16 mouse cellular contexts compared by ENCODE assay signal in the genomic region with DNA sequence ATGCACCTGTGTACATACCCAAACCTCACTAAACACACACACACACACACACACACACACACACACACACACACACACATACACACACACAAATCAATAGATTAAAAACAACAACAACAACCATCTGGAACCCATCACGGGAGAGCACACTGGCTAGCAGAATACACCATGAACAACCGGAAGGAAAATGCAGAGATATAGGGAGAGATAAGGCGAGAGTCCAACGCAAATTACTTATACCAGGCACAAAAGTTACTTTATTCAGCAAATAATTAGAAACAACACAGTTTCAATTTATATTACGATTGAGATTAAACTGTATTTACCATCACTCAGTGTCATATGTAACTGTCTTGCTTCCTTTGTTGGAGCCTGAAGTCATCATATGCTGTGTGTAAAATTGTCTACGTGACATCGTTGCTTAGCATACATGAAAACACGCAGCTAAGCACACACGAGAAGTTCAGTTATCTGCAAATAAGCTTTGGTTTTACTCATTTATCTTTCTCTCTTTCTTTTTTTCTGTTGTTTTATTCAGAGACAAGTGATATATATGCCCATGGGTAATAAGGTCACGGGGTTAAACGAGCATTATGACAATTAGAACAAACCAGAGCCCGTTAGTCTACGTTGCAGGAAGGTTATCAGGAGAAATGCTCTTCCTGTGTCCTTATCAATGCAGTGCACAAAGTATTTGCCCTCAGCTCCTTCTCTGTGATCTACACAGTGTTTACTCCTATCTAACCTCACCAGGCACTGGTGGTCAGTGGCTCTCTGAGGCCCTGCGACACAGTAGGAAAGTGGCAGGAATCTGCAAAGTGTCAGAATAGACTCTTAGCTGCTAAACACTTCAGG.
A peak's percentile ranks its signal among the peaks of the same experiment; 100 is the strongest.
DNase-seq lines count a peak whose midpoint lies in the region; ATAC-seq and TF ChIP-seq lines count a peak whose summit lies in the region.
"Had no signal": no experiment of that assay in that cellular context is flagged by ENCODE, and none has a peak within 500 bp of the region (broad histone marks: within the 10 kb centered on the region; RNA-seq: fewer than 3 reads in every experiment).

No protein-coding gene starts in this region.

- no peak overlapping the region for H3K9ac ChIP-seq in stomach, embryonic 14.5 days (replicated peaks; ENCODE audit: low read depth, low read length)
- H3K9ac ChIP-seq in stomach, postnatal 0 days (ENCODE audit: low read length): no peak overlapping the region
- H3K9ac ChIP-seq in lung, embryonic 16.5 days (ENCODE audit: low read length): no peak overlapping the region

- no peaks in the 10 kb centered on the region for H3K4me1 ChIP-seq in stomach, embryonic 14.5 days (ENCODE audit: control insufficient read depth, insufficient read depth, low read length)
- H3K4me1 ChIP-seq in stomach, postnatal 0 days (replicated peaks; ENCODE audit: control insufficient read depth, insufficient read depth): no peaks in the 10 kb centered on the region
- 0 out of 2 replicates have a peak, but pooled peaks cover 3% of the 10 kb centered on the region for H3K4me1 ChIP-seq in lung, embryonic 16.5 days (replicated peaks; ENCODE audit: control insufficient read depth, insufficient read depth, low read length)

- H3K4me3 ChIP-seq in stomach, embryonic 14.5 days (ENCODE audit: low read depth, low read length): no peak overlapping the region
- no peak overlapping the region for H3K4me3 ChIP-seq in stomach, postnatal 0 days (ENCODE audit: low read depth, low read length)
- H3K4me3 ChIP-seq in lung, embryonic 16.5 days (ENCODE audit: low read length): no peak overlapping the region
- H3K4me3 ChIP-seq: forebrain, embryonic 10.5 days; limb, embryonic 10.5 days had no signal

- no peaks in the 10 kb centered on the region for H3K36me3 ChIP-seq in stomach, embryonic 14.5 days (ENCODE audit: control insufficient read depth, insufficient read depth, low read length)
- H3K36me3 ChIP-seq in stomach, postnatal 0 days (ENCODE audit: control insufficient read depth, insufficient read depth, low read length): no peaks in the 10 kb centered on the region
- no peaks in the 10 kb centered on the region for H3K36me3 ChIP-seq in lung, embryonic 16.5 days (ENCODE audit: control insufficient read depth, insufficient read depth, low read length)
- H3K36me3 ChIP-seq: forebrain, embryonic 10.5 days; limb, embryonic 10.5 days had no signal

- 37% methylated on average over 14 of the region's 14 CpGs for WGBS in stomach, embryonic 14.5 days
- 43% methylated on average over 14 of the region's 14 CpGs for WGBS in stomach, postnatal 0 days
- 38% methylated on average over 14 of the region's 14 CpGs for WGBS in lung, embryonic 16.5 days

- no peak for TF ChIP-seq EP300 in stomach, postnatal 0 days (optimal IDR thresholded peaks at IDR 0.05)

- no peak overlapping the region for H3K4me2 ChIP-seq in stomach, embryonic 14.5 days (replicated peaks; ENCODE audit: low read depth, low read length)
- no peak overlapping the region for H3K4me2 ChIP-seq in stomach, postnatal 0 days (replicated peaks; ENCODE audit: low read depth)
- H3K4me2 ChIP-seq in lung, embryonic 16.5 days (ENCODE audit: low read depth, low read length): no peak overlapping the region

- DNase-seq in embryo, embryonic 10 days (ENCODE audit: low spot score): peak; percentile 51
- no peak for DNase-seq in embryo, embryonic 9.5 days (ENCODE audit: extremely low spot score)
- no peak for DNase-seq in stomach, postnatal 0 days (ENCODE audit: low spot score)
- DNase-seq in retina, postnatal 1 day: no peak
- DNase-seq in right cerebral cortex, postnatal 4 days: no peak
- DNase-seq in right cerebral cortex, postnatal 36 days (ENCODE audit: low spot score in 2 of 2): no peak
- DNase-seq: adrenal gland, postnatal 36 days; cerebellum, postnatal 14 days; gastrocnemius, postnatal 25 days; layer of hippocampus, adult 9-11 months; thymus, postnatal 4 days had no signal

- TF ChIP-seq CTCF in stomach, postnatal 0 days (IDR thresholded peaks at IDR 0.05; ENCODE audit: low read depth): no peak

- no peaks in the 10 kb centered on the region for H3K9me3 ChIP-seq in stomach, embryonic 14.5 days (ENCODE audit: control insufficient read depth, low read depth, low read length)
- no peaks in the 10 kb centered on the region for H3K9me3 ChIP-seq in stomach, postnatal 0 days (ENCODE audit: control insufficient read depth, low read length)
- H3K9me3 ChIP-seq in lung, embryonic 16.5 days (ENCODE audit: control insufficient read depth, low read length): no peaks in the 10 kb centered on the region
- H3K9me3 ChIP-seq: forebrain, embryonic 10.5 days; limb, embryonic 10.5 days had no signal

- peak; percentile 63; the same call in 1 of the 2 replicates for ATAC-seq in stomach, embryonic 14.5 days (ENCODE audit: insufficient number of reproducible peaks, insufficient read depth, low FRiP score, low read depth)
- ATAC-seq in stomach, postnatal 0 days (ENCODE audit: low FRiP score, low TSS enrichment): no peak
- ATAC-seq in lung, embryonic 16.5 days (ENCODE audit: low read depth): peak; percentile 41; the same call in 1 of the 2 replicates
- ATAC-seq: midbrain, embryonic 16.5 days had no signal

- no peak overlapping the region for H3K27ac ChIP-seq in stomach, embryonic 14.5 days (ENCODE audit: low read length)
- no peak overlapping the region for H3K27ac ChIP-seq in stomach, postnatal 0 days (replicated peaks)
- no peak overlapping the region for H3K27ac ChIP-seq in lung, embryonic 16.5 days (ENCODE audit: low read length)
- H3K27ac ChIP-seq: forebrain, embryonic 10.5 days; limb, embryonic 10.5 days had no signal

- H3K27me3 ChIP-seq in stomach, embryonic 14.5 days (ENCODE audit: control insufficient read depth, insufficient read depth, low read length): no peaks in the 10 kb centered on the region
- no peaks in the 10 kb centered on the region for H3K27me3 ChIP-seq in stomach, postnatal 0 days (ENCODE audit: control insufficient read depth, insufficient read depth, low read length)
- H3K27me3 ChIP-seq in lung, embryonic 16.5 days (ENCODE audit: control insufficient read depth, insufficient read depth, low read depth, low read length): no peaks in the 10 kb centered on the region
